Mouse (Mus musculus) lung, postnatal 25 days (tissue): Measurements from ENCODE around the gene Mon2.
A peak's percentile ranks its signal among the peaks of the same experiment; 100 is the strongest.

Source experiments
- DNase-seq: peaks from one replicate; pipeline ENCODE4 v3.0.0; 2022; ENCODE audit warnings: low spot score

The Mon2 gene

DNA sequence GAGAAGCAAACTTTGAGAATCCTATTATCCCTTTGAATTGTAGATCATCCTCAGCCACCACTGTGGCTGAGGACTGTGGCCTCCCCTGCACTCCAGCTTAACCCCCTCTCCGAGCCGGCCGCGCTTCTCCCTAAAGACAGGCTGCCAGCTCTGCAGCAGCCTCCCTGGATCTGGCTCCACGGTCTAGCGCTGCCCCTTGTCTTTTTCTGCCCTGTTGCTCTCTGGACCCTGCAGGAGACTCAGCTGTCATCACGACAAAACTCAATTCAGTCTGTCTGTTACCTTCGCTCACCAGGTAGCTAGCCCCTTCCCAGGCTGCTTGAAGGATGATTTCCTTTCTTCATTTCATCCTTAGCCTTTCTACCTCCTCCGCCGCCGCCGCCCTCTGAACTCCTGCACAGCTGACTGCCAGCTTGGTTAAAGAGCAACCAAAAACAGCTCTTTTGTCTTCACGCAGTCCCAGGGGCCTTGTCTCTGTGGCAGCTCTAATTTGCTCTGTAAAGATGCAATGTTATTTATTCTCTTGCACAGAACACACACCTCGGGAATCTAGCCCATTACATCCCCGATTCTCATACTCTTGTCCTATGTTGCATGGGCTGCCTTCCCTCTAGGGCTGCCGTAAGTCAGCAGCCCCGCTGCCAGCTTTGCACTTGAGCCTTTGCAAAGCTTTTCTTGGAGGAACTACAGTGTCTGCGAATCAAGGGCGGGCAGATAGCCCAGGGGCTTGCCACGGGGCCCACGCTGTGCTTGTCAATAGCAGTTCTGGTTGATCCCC lies 112.7 kb downstream of the Mon2 start:
- DNase-seq: no peak

DNA sequence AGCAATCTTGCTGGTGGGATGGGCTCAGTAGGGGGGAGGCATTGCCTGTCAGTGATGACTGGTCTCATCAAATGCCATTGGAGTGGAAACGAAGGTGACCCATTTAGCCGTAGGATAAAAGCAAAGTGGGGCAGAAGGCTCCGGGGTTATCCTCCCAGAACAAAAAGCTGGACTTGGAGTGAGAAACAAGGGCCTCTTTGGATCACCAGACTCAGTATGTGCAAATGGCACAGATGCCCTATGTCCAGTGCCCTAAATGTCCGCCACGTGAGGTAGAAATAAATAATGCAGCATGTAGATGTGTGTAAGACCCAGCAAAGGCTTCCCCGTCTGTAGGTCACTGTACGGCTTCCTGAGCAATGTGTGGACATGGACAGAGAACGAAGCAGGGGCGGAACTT lies 113.7 kb downstream of the Mon2 start:
- no peak for DNase-seq

DNA sequence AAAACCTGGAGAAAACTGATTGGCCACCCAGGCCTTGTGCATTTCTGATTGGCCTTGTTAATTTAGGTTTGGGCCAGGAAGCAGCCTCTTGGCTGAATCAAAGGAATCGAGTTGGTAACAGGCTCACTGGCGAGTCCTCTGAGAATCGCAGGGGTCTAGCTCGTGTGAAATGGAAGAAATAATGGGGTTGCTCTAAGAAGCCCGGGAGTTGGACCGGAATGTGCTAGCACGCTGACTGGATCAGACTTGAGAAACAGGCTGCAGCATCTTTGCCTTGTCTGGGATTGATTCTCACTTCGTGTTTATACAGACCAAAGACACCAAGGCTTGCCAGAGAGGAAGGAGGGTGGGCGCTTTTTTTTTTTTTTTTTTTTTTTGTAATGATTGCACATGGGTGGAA lies 114.8 kb downstream of the Mon2 start:
- DNase-seq: no peak

DNA sequence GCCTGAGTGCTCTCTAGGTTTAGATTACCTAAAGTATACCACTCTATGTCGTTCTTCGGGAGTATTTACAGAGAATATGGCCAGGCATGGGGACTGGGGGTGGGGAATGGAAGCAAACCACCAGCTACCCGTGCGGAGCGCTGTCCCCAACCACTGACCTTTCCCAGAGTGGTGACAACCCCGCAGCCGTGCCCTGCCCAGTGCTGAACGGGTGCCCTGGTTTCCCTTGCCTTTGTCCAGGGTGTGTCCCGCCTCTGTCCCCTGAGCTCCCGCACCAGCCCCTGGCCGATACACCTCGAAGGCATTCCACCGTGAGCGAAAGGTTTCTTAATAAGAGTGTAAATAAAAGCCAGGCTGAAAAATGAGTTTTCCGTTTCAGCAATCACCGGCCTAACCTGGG lies 115.6 kb downstream of the Mon2 start:
- no peak for DNase-seq

DNA sequence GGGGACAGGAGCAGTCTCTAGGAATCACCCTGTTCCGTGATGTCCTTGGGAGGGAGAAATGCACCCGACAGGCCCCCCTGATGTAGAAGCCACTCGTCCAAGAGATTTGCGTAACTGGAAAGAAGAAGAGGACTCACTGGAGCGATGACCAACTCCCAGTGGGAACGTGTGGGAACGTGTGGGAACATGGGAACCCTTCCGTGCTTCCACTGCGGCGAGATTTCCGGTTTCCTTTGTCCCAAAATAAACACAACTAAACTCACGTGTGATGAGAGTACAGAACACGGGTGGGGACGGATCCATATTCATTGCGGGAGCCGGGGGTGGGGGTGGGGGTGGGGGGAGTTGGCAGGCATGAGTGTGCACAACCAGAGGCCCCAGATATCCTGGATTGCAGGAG lies 116.1 kb downstream of the Mon2 start:
- peak; percentile 62 for DNase-seq

DNA sequence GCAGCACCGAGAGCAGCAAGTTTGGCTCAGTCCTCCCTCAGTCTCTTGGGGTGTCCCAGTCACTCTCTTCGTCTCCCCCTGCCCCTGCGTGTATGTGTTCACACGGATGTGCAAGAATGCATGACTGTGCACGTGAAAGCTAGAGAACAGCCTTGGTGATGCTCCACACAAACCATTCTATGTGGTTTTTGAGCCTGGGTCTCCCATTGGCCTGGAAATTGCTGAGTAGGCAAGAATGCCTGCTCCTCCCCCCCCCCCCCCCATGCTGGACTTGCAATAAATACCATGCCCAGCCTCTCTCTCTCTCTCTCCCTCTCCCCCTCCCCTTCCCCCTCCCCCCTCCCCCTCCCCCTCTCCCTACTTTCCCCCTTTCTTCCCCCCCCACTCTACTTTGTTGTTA lies 117.6 kb downstream of the Mon2 start:
- no peak for DNase-seq

DNA sequence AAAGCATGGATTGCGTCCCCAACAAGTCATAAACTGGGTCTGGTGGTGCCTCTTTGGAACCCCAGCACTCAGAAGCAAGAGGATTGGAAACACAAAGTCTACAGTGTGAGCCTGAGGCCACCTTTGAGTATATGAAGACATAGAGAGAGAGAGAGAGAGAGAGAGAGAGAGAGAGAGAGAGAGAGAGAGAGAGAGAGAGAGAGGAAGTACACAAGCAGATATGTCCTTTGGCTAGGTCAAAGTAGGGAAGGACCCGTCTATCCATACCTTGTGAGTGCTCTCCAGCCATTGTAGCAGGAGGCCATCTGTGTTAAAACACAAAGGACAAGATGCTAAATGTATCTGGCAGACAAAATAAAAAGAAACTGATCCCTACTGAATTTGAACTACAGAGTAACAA lies 118.4 kb downstream of the Mon2 start:
- DNase-seq: no peak

DNA sequence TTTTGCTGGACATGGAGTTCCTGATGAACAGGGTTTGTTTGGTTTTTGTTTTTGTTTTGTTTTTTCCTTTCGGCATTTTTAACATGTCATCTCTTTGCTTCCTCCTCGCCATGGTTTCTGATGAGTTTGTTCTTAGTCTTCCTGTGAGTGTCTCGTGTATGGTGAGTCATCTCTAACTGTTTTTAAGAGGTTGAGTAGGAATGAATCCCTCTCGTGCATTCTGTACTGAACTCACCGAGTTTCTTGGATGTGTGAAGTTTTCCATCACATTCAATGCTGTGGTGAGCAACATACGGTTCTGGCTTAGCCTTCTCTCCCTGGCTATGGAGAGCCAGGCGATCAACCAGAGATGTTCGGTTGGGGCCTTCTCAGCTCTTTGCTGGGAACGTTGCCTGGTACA lies 122.7 kb downstream of the Mon2 start:
- no peak for DNase-seq

DNA sequence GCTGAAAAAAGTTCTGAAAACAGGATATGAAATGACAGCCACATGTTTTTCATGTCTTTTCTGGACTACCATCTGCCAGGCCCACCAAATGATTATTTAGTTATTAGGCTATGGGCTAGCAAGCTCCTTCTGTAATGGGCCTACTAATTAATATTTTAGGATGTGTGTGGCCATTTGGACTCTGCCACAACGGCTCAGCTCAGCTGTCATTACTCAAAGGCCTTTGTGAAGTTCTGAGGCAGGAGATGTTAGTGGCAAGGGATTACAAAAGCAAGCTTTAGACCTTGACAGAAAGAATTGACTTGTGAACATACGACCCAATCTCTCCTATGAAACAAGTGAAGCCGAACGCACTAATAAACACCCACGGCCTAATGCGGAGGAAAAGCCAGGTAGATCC lies 125.3 kb downstream of the Mon2 start:
- no peak for DNase-seq

DNA sequence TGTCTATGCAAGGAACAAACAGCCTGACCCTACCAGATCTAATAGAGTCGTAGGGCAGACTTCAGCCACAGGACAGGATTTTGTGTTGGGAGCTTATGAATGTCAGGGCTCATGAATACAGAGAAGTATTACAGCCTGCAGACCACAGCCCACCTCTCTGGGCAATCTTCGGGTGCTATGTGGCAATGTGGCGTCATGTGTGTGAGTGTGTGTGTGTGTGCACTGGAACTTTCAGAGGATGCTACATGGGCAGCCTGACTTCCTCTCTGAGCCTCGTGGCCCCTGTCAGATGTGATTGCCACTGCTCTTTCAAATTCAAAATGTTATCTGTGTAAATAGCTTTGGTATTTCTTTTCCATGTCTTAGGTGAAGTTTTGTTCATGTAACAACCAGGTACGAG lies 131.4 kb downstream of the Mon2 start:
- no peak for DNase-seq

DNA sequence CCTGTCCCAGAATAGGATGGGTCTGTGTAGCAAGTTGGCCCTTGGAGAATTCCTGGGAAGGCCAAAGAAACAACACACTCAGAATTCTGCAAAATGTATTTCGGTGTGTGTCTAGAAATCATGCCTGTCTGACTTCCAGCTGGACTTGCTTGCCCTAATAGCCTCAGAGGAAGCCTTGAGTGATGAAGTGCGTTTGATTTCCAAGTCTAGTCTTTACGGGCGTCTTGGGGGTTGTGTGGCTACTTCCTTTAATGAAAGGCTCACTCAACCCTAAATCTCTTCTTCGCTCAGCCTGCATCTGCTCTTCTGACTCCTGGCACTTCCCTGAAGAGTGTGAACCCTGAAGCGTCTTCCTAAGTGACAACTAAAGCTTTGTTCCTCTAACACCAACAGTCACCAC lies 132.5 kb downstream of the Mon2 start:
- no peak for DNase-seq

DNA sequence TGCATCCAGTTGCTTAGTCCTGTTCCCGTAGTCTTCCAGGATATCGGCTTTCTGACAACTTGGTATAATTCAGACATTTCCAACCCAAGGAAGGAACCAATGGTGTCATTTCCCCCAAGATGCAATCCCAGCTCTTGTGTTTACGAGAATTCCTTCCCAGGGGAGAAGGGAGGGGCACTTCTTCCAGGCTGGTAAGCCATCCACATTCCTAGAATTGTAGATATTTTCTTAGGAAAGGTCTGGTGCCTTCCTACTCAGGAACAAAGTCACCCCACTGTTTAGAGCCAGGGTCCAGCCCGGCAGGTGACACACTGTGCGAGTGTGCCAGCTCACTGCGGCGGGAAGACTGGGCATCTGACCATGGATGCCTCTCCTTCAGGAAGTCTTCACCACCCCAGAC lies 133.5 kb downstream of the Mon2 start:
- DNase-seq: no peak
